Mouse (Mus musculus): ENCODE measurements around the gene Dnajc22. TPM values are rescaled to one million over a fixed set of nuclear protein-coding genes. Genes with fewer than 3 reads are reported as not detected.
"Not testable (repeated sequence)": the region's sequence is repeated elsewhere in the genome, so short reads cannot be mapped to it uniquely, and the experiment has no call there.

Gene Dnajc22
- 0.13 TPM in 1 of 2 replicates, not detected in the other for polyA plus RNA-seq (2012; rRNA removed)

- Histone ChIP-seq H3K27ac (ENCODE audit: insufficient read depth, low read length) (no peak within 1 kb of the TSS), H3K27me3 (ENCODE audit: control insufficient read depth, insufficient read depth, low read length) (peaks cover 8% of the 10 kb centered on the region; the same call in 1 of the 2 replicates)
Measured at GRCm38 (mm10) chr15:99092870-99093269, at the start of gene Dnajc22. Dnajc22 (plus strand) TSS chr15:99093170.

GRCm38 (mm10) chr15:99044854-99045253 is 48.1 kb upstream of the Dnajc22 start:
- Histone ChIP-seq H3K4me1 (ENCODE audit: control insufficient read depth, insufficient read depth, low read length) (no peaks in the 10 kb centered on the region), H3K27me3 (ENCODE audit: control insufficient read depth, insufficient read depth, low read length) (no peaks in the 10 kb centered on the region), H3K4me3 (replicated peaks; ENCODE audit: insufficient read depth, low read depth, low read length) (no peak overlapping the region), H3K27ac (ENCODE audit: insufficient read depth, low read length) (no peak overlapping the region)
- no peak for DNase-seq
- TF ChIP-seq POLR2A (IDR thresholded peaks at IDR 0.05; ENCODE audit: borderline replicate concordance, insufficient read depth, low read length), result no peak
- no peak for TF ChIP-seq CTCF (IDR thresholded peaks at IDR 0.05; ENCODE audit: borderline replicate concordance, insufficient read depth, low read depth, low read length)
- 83% methylated on average over 3 of the region's 3 CpGs for WGBS

More at GRCm38 (mm10) chr15:99092870-99093269, at the start of gene Dnajc22:
- 72% methylated on average over 8 of the region's 8 CpGs for WGBS
- TF ChIP-seq POLR2A (IDR thresholded peaks at IDR 0.05; ENCODE audit: borderline replicate concordance, insufficient read depth, low read length), result no peak
- no peak for TF ChIP-seq CTCF (IDR thresholded peaks at IDR 0.05; ENCODE audit: borderline replicate concordance, insufficient read depth, low read depth, low read length)
- DNase-seq, result no peak
- Histone ChIP-seq H3K4me3 (replicated peaks; ENCODE audit: insufficient read depth, low read depth, low read length) (peak within 1 kb of the TSS; percentile 48), H3K4me1 (ENCODE audit: control insufficient read depth, insufficient read depth, low read length) (0 out of 2 replicates have a peak, but pooled peaks cover 3% of the 10 kb centered on the region)

GRCm38 (mm10) chr15:99045734-99046133 is 47.2 kb upstream of the Dnajc22 start:
- H3K27me3 ChIP-seq (ENCODE audit: control insufficient read depth, insufficient read depth, low read length); H3K4me1 ChIP-seq (ENCODE audit: control insufficient read depth, insufficient read depth, low read length); DNase-seq; H3K27ac ChIP-seq (ENCODE audit: insufficient read depth, low read length); H3K4me3 ChIP-seq (replicated peaks; ENCODE audit: insufficient read depth, low read depth, low read length): not testable (repeated sequence)
- 80% methylated on average over 6 of the region's 6 CpGs for WGBS

GRCm38 (mm10) chr15:99049473-99050253 is 43.3 kb upstream of the Dnajc22 start:
- Histone ChIP-seq H3K27ac (ENCODE audit: insufficient read depth, low read length) (no peak overlapping the region), H3K4me3 (replicated peaks; ENCODE audit: insufficient read depth, low read depth, low read length) (no peak overlapping the region), H3K4me1 (ENCODE audit: control insufficient read depth, insufficient read depth, low read length) (no peaks in the 10 kb centered on the region), H3K27me3 (ENCODE audit: control insufficient read depth, insufficient read depth, low read length) (no peaks in the 10 kb centered on the region)
- WGBS, result 36% methylated on average over 13 of the region's 13 CpGs
- DNase-seq, result peak; percentile 55 to 63
- TF ChIP-seq POLR2A (IDR thresholded peaks at IDR 0.05; ENCODE audit: borderline replicate concordance, insufficient read depth, low read length) (no peak), CTCF (IDR thresholded peaks at IDR 0.05; ENCODE audit: borderline replicate concordance, insufficient read depth, low read depth, low read length) (peak; percentile 58)

GRCm38 (mm10) chr15:99053373-99053772 is 39.6 kb upstream of the Dnajc22 start:
- Histone ChIP-seq H3K27me3 (ENCODE audit: control insufficient read depth, insufficient read depth, low read length) (no peaks in the 10 kb centered on the region; the same call in 1 of the 2 replicates), H3K4me3 (replicated peaks; ENCODE audit: insufficient read depth, low read depth, low read length) (no peak overlapping the region), H3K27ac (ENCODE audit: insufficient read depth, low read length) (no peak overlapping the region), H3K4me1 (ENCODE audit: control insufficient read depth, insufficient read depth, low read length) (no peaks in the 10 kb centered on the region; the same call in 1 of the 2 replicates)
- 38% methylated on average over 9 of the region's 9 CpGs for WGBS
- TF ChIP-seq POLR2A (IDR thresholded peaks at IDR 0.05; ENCODE audit: borderline replicate concordance, insufficient read depth, low read length) (no peak), CTCF (IDR thresholded peaks at IDR 0.05; ENCODE audit: borderline replicate concordance, insufficient read depth, low read depth, low read length) (no peak)
- no peak for DNase-seq

- TF ChIP-seq CTCF (IDR thresholded peaks at IDR 0.05; ENCODE audit: borderline replicate concordance, insufficient read depth, low read depth, low read length), result no peak
- TF ChIP-seq POLR2A (IDR thresholded peaks at IDR 0.05; ENCODE audit: borderline replicate concordance, insufficient read depth, low read length), result no peak
- 4% methylated on average over 30 of the region's 30 CpGs for WGBS
- DNase-seq, result no peak
- Histone ChIP-seq H3K4me3 (replicated peaks; ENCODE audit: insufficient read depth, low read depth, low read length) (peak within 1 kb of the TSS; percentile 25), H3K4me1 (ENCODE audit: control insufficient read depth, insufficient read depth, low read length) (no peaks in the 10 kb centered on the region; the same call in 1 of the 2 replicates), H3K27me3 (ENCODE audit: control insufficient read depth, insufficient read depth, low read length) (no peaks in the 10 kb centered on the region; the same call in 1 of the 2 replicates), H3K27ac (ENCODE audit: insufficient read depth, low read length) (no peak within 1 kb of the TSS)
Measured at GRCm38 (mm10) chr15:99055040-99055439, 37.9 kb upstream of the Dnajc22 start, which contains the start of gene Prph. Prph (plus strand) TSS chr15:99055174.

GRCm38 (mm10) chr15:99055511-99055961 is 37.4 kb upstream of the Dnajc22 start:
- peak; percentile 34 to 42 for DNase-seq
- under 1% methylated on average over 37 of the region's 37 CpGs for WGBS
- no peak overlapping the region for H3K27ac ChIP-seq (ENCODE audit: insufficient read depth, low read length)
- peak overlapping the region; percentile 25 for H3K4me3 ChIP-seq (replicated peaks; ENCODE audit: insufficient read depth, low read depth, low read length)
- TF ChIP-seq POLR2A (IDR thresholded peaks at IDR 0.05; ENCODE audit: borderline replicate concordance, insufficient read depth, low read length), result no peak
- no peak for TF ChIP-seq CTCF (IDR thresholded peaks at IDR 0.05; ENCODE audit: borderline replicate concordance, insufficient read depth, low read depth, low read length)
- H3K4me1 ChIP-seq (ENCODE audit: control insufficient read depth, insufficient read depth, low read length), result no peaks in the 10 kb centered on the region; the same call in 1 of the 2 replicates
- no peaks in the 10 kb centered on the region; the same call in 1 of the 2 replicates for H3K27me3 ChIP-seq (ENCODE audit: control insufficient read depth, insufficient read depth, low read length)

GRCm38 (mm10) chr15:99056332-99056731 is 36.6 kb upstream of the Dnajc22 start:
- no peak overlapping the region for H3K27ac ChIP-seq (ENCODE audit: insufficient read depth, low read length)
- no peaks in the 10 kb centered on the region; the same call in 1 of the 2 replicates for H3K27me3 ChIP-seq (ENCODE audit: control insufficient read depth, insufficient read depth, low read length)
- 6% methylated on average over 14 of the region's 14 CpGs for WGBS
- no peaks in the 10 kb centered on the region; the same call in 1 of the 2 replicates for H3K4me1 ChIP-seq (ENCODE audit: control insufficient read depth, insufficient read depth, low read length)
- peak; percentile 69 for TF ChIP-seq CTCF (IDR thresholded peaks at IDR 0.05; ENCODE audit: borderline replicate concordance, insufficient read depth, low read depth, low read length)
- no peak for TF ChIP-seq POLR2A (IDR thresholded peaks at IDR 0.05; ENCODE audit: borderline replicate concordance, insufficient read depth, low read length)
- H3K4me3 ChIP-seq (replicated peaks; ENCODE audit: insufficient read depth, low read depth, low read length), result no peak overlapping the region
- DNase-seq, result peak; percentile 21 to 40

All from cerebellum, adult 2 months (tissue).